Mouse (Mus musculus) kidney, adult 2 months (tissue): ENCODE results near the gene Csnk1d.

Experiments
- CTCF ChIP-seq: fragments of 200-500 bp; conservative IDR thresholded peaks from 2 replicates; pipeline ENCODE4 v1.5.1; 2011; ENCODE audit warnings: low read depth, mild to moderate bottlenecking, control low read depth, low read length, moderate library complexity, mixed read lengths; ENCODE audit not compliant: insufficient read depth, insufficient read length
- POLR2A ChIP-seq: fragments of 200-500 bp; IDR thresholded peaks from one replicate; pipeline ENCODE4 v1.6.1; 2011; ENCODE audit warnings: low read depth, low read length, control low read depth

- TF ChIP-seq POLR2A (no peak), CTCF (no peak)
Observed at GRCm38 (mm10) chr11:121039302-121039701, 48.2 kb upstream of the Csnk1d start, which contains the start of gene Cd7.
